Mouse (Mus musculus): ENCODE data around the gene Gm10553.
"Not testable (repeated sequence)": the region's sequence is repeated elsewhere in the genome, so short reads cannot be mapped to it uniquely, and the experiment has no call there.

DNA sequence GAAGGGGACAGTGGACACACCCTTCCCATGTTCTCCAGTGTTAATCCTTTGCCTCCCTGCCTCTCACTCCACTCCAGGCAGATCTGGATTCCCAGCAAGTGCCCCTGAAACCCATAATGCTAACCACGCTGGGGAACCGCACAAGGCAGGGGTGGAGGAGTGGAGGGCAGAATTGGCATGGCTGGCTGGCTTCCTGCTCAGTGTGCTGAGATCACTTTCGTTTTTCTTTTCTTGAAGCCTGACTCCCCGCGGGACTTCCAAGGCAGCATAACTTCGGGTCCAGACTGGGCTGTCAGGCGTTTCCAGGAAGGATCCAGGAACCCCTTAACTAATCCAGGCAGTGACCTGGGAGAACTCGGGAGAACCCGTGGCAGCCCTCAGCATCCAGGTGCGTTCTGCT, 11.6 kb downstream of the Gm10553 start:
- not testable (repeated sequence) for TF ChIP-seq CTCF (IDR thresholded peaks at IDR 0.05; ENCODE audit: control insufficient read depth, insufficient read depth, low read length); POLR2A (IDR thresholded peaks at IDR 0.05; ENCODE audit: borderline replicate concordance, control insufficient read depth, low read depth, low read length)

Data from bone marrow, adult 2 months (tissue).